Mouse (Mus musculus): ENCODE results near the gene Gtse1.

Gtse1 gene

GRCm38 (mm10) chr15:85867696-85868095 is 8.2 kb downstream of the Gtse1 start:
- peak in 1 of 2 experiments; percentile 73 for DNase-seq (ENCODE audit: low spot score in 2 of 2)

- no peak for DNase-seq (ENCODE audit: low spot score in 2 of 2)
Observed at GRCm38 (mm10) chr15:85877336-85877735, 17.8 kb downstream of the Gtse1 start.

GRCm38 (mm10) chr15:85878848-85879497 is 19.4 kb downstream of the Gtse1 start, which contains the start of gene Trmu:
TSS of gene Trmu (plus strand) at chr15:85879312.
- peak; percentile 69 to 82 for DNase-seq (ENCODE audit: low spot score in 2 of 2)

- no peak for DNase-seq (ENCODE audit: low spot score in 2 of 2)
Observed at GRCm38 (mm10) chr15:85879498-85879895, 20.0 kb downstream of the Gtse1 start.

GRCm38 (mm10) chr15:85885606-85886005 is 26.1 kb downstream of the Gtse1 start:
- DNase-seq (ENCODE audit: low spot score in 2 of 2) = no peak

- no peak for DNase-seq (ENCODE audit: low spot score in 2 of 2)
Observed at GRCm38 (mm10) chr15:85889235-85889634, 29.7 kb downstream of the Gtse1 start.

GRCm38 (mm10) chr15:85891971-85892370 is 32.4 kb downstream of the Gtse1 start:
- no peak for DNase-seq (ENCODE audit: low spot score in 2 of 2)

GRCm38 (mm10) chr15:85892498-85893118 is 33.1 kb downstream of the Gtse1 start:
- no peak for DNase-seq (ENCODE audit: low spot score in 2 of 2)

- DNase-seq (ENCODE audit: low spot score in 2 of 2) = no peak
Observed at GRCm38 (mm10) chr15:85893871-85894270, 34.3 kb downstream of the Gtse1 start.

GRCm38 (mm10) chr15:85896284-85896683 is 36.7 kb downstream of the Gtse1 start:
- peak; percentile 60 to 83 for DNase-seq (ENCODE audit: low spot score in 2 of 2)

- no peak for DNase-seq (ENCODE audit: low spot score in 2 of 2)
Observed at GRCm38 (mm10) chr15:85897113-85897512, 37.6 kb downstream of the Gtse1 start.

- no peak for DNase-seq (ENCODE audit: low spot score in 2 of 2)
Observed at GRCm38 (mm10) chr15:85899396-85899795, 39.9 kb downstream of the Gtse1 start.

- no peak for DNase-seq (ENCODE audit: low spot score in 2 of 2)
Observed at GRCm38 (mm10) chr15:85900318-85900717, 40.8 kb downstream of the Gtse1 start.

- DNase-seq (ENCODE audit: low spot score in 2 of 2) = no peak
Observed at GRCm38 (mm10) chr15:85900801-85901200, 41.3 kb downstream of the Gtse1 start.

GRCm38 (mm10) chr15:85902505-85902904 is 43.0 kb downstream of the Gtse1 start:
- no peak for DNase-seq (ENCODE audit: low spot score in 2 of 2)

GRCm38 (mm10) chr15:85903826-85904225 is 44.3 kb downstream of the Gtse1 start:
- no peak for DNase-seq (ENCODE audit: low spot score in 2 of 2)

GRCm38 (mm10) chr15:85908660-85909491 is 49.3 kb downstream of the Gtse1 start:
- no peak for DNase-seq (ENCODE audit: low spot score in 2 of 2)

GRCm38 (mm10) chr15:85909492-85909829 is 49.9 kb downstream of the Gtse1 start:
- DNase-seq (ENCODE audit: low spot score in 2 of 2) = no peak

- DNase-seq (ENCODE audit: low spot score in 2 of 2) = no peak
Observed at GRCm38 (mm10) chr15:85909931-85910330, 50.4 kb downstream of the Gtse1 start.

- DNase-seq (ENCODE audit: low spot score in 2 of 2) = peak; percentile 53 to 78
Observed at GRCm38 (mm10) chr15:85913605-85914004, 54.1 kb downstream of the Gtse1 start.

GRCm38 (mm10) chr15:85919191-85919891 is 59.8 kb downstream of the Gtse1 start:
- DNase-seq (ENCODE audit: low spot score in 2 of 2) = no peak

- no peak for DNase-seq (ENCODE audit: low spot score in 2 of 2)
Observed at GRCm38 (mm10) chr15:85919892-85920248, 60.3 kb downstream of the Gtse1 start.

All from spleen, postnatal 14 days (tissue).